Mouse (Mus musculus): ENCODE measurements around the gene Arhgef12. TPM values are rescaled to one million over a fixed set of nuclear protein-coding genes. Genes with fewer than 3 reads are reported as not detected.

Gene Arhgef12
- total RNA-seq, 2 experiments from 2014 or later: 140 to 166 TPM

DNA sequence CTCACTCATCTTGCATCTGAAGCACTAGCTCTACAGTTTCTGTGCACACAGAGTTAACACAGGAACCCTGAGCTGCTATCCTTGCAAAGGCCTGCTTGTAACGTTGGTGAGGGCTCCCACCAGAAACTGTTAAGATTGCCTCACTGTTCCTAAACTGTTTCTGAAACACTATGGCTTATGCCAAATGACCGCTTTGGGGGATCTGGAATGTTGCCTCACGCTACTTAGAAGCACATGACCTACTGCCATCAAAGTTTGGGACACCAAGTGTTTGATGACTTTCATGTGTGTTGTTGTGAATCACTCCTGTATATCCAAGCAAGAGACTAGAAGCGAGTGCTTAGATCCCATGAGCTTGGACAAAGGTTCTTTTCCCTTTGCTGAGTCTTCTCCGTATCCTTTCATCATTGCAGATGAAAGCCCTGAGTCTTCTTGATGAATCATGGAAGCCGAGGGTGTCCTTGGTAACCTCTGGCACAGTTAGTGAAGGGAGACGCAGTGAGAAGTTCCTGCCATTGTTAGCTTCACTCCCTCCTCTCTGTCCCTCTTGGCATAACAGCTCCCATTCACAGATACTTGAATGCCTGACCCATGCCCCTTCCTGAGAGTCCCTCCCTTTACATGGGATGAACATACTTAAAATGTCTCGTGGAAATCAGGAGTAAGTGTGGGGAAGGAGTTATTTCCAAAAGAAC lies 3.4 kb upstream of the Arhgef12 start:
- DNase-seq (ENCODE audit: low spot score): no peak
- intact Hi-C loops (cut with DNase I): no loop called here

DNA sequence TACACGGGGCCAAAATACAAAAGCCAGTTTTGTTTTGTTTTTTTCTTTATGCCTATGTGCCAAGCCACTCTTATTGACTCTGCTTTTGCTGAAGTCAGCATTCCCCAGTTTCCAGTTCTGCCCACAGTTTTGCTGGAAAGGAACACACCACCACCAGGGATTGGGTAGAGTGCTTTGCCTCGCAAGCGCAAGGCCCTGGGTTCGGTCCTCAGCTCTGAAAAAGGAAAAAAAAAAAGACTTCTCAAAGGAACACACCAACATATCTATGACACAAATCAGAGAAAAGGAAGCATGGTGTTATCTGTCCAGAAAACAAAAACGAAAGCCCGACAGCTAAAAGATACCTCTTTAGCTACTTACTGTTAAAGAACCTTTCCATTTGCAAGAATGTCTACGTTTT lies 2.1 kb upstream of the Arhgef12 start:
- intact Hi-C loops (cut with DNase I): no loop called here
- no peak for DNase-seq (ENCODE audit: low spot score)

DNA sequence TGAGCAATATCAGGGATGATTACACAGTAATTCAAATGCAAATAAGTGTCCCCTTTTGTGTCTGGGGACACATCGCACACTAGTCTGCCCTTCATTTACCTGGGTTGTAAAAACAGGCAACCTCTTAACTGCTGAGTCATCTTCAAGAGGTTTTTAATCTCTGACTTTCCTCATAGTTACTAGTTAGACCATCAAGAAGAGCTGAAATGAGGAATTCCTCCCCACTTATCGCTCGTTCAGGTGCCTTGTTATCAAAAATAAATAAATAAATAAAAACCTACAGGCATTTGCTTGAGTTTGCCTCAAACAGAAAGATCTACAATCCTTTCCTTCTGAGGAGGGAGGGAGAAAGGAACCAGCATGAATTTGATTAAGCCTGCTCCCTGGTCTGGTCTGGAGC lies 1.7 kb upstream of the Arhgef12 start:
- intact Hi-C loops (cut with DNase I): no loop called here
- no peak for DNase-seq (ENCODE audit: low spot score)

DNA sequence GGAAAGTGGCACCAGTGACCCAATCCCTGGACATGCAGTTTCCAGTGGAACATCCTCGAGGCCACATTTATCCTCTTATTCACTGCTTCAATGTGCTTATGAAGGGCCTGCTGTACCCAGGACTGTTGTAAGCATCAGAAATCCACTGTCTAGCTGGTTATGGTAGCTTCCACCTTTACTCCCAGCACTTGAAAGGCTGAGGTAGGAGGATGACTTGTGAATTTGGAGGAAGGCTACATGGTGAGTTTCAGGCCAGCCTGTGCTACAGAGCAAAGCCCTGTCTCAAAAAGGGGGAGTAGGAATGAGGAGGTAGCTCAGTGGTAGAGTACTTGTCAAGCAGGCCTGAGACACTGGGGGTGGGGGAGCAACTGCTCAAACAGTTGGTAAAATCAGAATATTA lies 1.0 kb upstream of the Arhgef12 start:
- intact Hi-C loops (cut with DNase I): no loop called here
- DNase-seq (ENCODE audit: low spot score): no peak

DNA sequence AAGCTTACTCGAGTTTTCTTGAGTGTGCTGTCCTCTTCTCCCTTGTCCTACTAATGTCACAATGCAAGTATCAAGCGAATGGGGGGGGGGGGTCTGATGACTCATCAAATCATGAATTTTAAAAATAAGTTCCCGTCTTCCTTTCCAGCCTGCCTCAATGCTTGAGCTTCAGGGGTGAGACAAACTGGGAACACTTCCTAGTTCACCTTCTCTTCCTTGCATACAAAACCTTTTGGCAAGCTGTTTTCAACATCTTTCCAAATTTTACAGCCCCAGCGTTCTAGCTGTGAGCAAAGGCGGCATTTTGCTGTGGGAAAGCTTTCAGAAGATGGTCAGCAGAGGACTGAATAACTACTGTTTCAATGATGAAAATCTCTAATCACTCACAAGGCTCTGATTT lies 516 bp upstream of the Arhgef12 start:
- no peak for DNase-seq (ENCODE audit: low spot score)
- intact Hi-C loops (cut with DNase I): loop anchor here (1.0 kb wide), 1 partner anchor 107 kb away; no protein-coding TSS in a partner anchor

DNA sequence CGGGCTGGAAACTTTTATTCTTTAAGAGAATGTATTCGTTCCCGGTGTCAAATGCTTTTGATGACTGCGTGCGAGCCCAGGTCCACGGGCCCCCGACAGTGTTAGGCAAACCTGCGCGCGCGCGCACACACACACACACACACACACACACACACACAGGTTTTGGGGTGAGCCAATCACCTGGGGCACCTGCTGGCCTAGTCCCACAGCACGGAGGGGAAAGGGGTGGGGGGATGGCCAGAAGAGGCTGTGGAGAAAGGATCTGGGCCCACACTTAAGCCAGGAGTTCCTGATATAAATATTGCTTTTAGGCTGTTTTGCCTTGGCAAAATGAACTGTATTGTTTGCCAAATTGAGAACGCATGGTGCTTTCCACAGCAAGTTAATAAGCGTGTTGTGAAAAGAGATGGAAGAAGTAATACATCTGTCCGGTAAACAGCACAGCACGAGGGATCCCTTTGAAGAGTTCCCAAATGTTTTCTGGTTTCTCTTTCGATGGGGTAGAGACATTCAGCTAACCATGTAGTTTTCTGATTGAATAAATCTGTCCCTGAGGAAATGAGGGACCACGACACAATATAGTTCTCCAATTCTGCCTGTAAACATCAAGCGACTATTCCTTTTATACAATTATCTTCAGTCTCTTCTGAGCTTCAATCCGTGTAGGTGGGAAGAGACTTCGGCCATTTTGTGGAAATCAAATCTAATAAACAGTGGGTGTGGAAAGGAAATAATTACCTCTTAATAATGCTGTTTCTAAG lies 433 bp downstream of the Arhgef12 start:
- DNase-seq (ENCODE audit: low spot score): no peak

DNA sequence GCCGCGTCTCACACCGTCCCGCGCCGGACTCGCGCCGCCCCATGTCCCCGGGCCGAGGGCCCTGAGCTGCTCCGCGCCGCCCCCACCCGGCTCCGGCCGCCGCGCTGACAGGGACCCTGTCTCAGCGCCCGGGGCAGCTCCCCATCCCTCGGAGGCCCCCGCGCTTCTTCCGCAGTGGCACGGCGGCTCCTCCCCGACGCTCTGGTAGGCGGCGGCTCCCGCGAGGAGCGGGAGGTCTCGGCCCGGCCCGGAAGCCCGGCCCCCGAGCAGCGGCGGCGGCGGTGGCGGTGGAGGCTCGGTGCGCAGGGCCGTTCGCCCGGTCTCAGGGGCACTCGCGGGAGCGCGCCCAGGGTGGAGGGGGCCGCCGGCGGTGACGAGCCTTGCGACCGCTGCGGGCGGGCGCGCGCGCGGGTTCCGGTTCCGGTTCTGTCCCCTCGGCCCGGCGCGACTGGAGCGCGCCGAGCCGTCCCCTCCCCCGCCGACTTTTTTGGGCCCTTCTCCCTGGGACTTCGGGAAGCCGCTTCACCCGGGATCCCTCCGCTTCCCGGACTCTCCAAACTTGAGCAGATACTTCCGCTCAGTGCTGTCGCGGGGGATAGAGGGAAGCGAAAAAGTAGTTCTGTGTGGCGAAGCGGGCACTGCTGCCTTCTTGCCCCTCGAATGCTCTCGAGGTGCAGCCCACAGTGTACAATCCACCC lies 1.2 kb downstream of the Arhgef12 start:
- peak; percentile 90 for DNase-seq (ENCODE audit: low spot score)
- intact Hi-C loops (cut with DNase I): no loop called here

More for the DNA sequence above, 433 bp downstream of the Arhgef12 start:
- intact Hi-C loops (cut with DNase I): loop anchor here (1.0 kb wide), 1 partner anchor 106 kb away; no protein-coding TSS in a partner anchor

DNA sequence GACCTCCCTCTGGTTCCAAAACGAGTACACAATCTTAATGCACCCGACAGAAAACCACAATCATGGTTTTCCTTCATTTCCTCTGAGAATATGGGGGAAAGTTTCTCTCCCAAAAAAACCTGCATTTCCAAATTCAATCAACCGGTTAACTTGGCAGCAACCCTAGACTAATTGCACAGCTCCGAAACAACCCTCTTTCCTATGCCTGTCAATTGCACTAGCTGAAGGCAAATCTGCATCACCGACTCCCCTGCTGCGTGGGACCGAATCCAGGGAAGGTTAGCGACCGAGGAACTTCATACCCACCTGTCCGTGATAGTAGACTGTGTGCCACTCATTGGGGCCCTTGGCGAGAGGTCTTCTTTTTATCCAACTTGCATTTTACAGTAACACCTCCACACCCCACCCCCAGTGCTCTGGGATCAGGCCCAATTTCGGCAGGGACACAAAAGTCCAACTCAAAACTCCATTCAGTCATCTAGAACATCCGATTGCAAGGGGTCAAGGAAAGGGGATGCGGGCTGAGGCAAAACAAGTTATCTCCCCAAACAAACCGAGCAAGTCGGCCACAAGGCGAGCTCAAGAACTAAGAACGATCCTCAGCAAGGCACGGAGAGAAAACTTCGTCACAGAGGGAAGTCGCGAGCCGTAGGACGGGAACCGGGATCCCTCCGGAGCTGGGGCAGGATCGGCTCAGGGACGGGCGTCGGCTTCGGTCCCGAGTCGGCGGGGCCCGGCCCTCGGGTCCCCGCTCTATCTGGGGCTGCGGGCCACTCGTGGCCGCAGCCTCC lies 2.0 kb downstream of the Arhgef12 start:
- intact Hi-C loops (cut with DNase I): no loop called here
- DNase-seq (ENCODE audit: low spot score): no peak

DNA sequence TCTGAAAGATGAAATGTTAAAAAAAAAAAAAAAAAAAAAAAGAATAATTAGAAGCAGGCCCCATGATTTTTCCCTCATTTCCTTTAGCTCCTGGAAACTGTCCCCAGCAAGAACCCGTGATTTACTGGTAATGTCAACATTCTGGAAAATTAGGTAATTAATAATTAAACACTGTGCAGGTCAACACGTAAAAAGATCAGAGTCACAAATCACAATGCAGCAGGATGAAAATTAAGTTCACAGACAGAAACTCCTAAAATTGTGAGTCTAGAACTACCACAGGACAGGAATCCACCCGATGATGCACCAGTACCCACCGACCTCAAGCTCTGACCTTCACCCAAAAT lies 2.5 kb downstream of the Arhgef12 start:
- intact Hi-C loops (cut with DNase I): no loop called here
- DNase-seq (ENCODE audit: low spot score): no peak

DNA sequence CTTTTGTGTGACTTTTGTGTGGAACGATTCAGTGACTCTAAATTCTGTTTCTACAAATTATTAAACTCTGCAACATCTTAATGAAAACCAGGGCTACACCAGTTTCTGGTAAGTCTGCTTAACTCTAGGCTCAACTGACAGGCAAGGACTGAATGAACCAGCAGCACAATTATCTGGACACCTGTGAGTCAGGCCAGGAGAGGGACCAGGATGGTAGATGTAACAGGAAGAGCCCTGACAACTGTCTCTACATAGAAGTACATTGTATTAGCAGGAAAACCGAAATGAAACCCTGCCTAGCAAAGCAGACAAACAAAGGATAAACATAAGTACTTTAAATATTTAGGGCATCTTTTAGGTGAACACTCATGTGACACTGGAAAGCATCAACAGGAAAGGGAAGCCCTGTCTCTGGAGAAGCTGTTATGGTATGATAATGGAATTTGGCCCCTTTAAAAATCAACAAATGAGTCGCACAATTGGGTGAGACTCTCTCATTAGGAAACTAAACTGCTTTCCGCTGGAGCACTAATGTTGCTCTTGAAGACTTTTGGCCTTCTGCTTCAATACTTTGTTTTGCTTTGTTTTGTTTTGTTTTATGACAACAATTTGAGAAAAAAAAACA lies 3.3 kb downstream of the Arhgef12 start:
- no peak for DNase-seq (ENCODE audit: low spot score)
- intact Hi-C loops (cut with DNase I): loop anchor here (2.0 kb wide), 1 partner anchor 19 kb away; no protein-coding TSS in a partner anchor

DNA sequence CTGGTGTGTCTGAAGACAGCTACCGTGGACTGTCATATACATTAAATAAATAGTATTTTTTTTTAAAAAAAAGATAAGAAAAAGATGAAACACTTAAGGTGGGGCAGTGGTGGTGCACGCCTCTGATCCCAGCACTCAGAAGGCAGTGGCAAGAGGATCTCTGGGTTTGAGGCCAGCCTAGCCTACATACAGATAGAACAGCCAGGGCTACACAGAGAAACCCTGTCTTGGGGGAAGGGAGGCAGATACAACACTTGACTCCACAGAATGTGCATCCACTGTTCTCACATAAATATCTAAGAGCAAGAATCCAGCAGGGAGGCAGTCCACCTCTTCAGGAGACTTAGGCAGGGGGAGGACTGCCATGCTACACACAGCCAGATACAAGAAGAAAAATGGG lies 4.1 kb downstream of the Arhgef12 start:
- no peak for DNase-seq (ENCODE audit: low spot score)
- intact Hi-C loops (cut with DNase I): loop anchor here (2.0 kb wide), 1 partner anchor 18 kb away; no protein-coding TSS in a partner anchor

DNA sequence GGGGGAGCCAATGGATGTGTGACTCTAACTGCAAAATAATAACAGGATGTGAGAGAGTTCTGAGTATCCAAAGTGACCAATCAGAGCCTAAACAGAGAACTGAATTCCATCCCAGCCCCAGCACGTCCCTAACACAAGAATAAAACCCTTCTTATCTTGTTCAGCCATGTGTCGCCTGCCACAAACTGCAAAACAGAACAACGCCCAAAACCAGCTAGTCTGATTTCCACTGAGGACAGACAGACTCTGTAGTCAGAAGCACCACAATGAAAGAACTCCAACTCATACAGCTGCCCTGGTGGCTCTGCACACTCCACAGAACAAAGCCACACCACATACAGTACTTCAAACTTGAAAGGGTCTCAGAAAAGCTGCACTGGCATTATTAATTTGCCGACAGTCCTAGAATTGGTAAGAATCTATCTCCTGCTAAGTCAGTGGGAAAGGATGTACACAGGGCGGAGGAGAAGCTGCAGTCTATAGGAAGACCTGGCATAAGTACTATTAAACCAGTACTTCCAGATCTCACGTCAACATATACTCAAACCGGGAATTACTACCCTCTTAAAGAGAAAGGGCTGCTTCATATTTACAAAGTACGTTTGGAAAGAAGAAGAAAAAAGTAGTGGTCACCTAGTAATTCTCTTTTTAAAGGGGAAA lies 5.0 kb downstream of the Arhgef12 start:
- DNase-seq (ENCODE audit: low spot score): no peak
- intact Hi-C loops (cut with DNase I): loop anchor here (2.0 kb wide), 1 partner anchor 17 kb away; no protein-coding TSS in a partner anchor

DNA sequence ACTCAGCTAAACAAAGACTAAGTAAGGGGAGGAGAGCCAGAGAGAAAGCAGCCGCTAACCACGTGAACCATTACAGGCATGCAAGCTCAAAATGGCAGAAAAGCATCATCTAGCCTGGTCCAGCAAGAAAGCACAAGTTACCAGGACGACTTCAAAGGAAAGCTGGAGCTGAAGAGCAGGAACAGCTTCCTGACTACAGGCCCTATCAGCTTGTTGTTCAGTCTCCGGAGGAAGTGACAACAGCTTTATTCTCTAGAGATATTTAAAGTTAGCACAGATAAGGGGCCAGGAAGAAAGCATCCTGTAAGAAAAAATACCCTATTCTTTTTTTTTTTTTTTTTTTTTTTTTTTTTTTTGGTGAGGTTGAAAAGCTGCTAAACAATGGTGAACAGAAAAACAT lies 8.1 kb downstream of the Arhgef12 start:
- DNase-seq (ENCODE audit: low spot score): no peak
- intact Hi-C loops (cut with DNase I): no loop called here

DNA sequence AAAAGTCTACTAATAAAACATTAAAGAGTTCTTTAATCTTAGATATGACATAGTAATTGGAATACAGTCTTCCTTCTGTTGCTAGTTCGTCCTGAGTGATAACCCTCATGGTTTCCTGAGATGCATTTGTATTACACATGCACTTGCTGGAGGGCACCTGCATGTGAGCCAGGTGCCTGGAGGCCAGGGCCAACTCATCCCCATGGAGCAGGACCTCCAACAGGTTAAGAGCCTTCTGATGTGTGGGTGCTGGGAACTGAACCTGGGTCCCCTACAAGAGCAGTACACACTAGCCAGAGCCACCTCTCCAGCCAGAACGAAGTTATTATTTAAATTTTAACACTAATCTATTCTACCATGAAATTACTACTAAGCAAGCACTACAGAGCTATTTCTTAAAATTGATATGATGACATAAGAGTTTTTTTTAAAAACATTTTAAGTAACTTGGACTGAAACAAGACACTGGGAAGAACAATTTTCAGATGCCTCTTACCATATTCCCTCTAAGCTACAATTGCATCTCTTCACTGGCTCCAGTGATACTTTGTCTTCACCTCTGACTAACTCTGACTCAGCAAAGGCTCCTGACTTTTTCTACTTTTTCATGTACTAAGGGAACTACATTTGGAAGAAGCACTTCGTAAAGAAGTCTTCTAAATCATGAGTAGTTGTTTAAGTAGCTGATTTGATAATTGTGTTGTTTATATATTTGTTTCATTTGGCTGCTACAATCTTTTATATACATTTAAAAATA lies 9.1 kb downstream of the Arhgef12 start:
- intact Hi-C loops (cut with DNase I): no loop called here

DNA sequence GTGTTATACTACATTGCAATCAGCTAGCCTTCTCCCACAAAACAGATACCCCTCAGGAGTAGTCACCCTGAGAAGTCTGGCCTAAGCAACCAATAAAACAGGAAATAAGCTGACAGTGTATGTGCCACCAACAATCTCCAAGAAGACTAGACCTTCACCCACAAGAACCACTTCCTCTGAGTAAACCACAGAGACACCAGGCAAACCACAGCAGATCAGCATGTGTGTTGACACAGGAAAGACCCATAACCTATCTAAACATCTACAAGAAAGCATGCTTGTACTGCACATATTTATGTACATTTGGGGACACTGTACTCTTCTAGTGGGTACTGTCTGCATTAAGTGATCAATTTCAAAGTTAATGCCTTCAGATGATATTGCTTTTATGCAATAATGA lies 10.7 kb downstream of the Arhgef12 start:
- no peak for DNase-seq (ENCODE audit: low spot score)
- intact Hi-C loops (cut with DNase I): no loop called here

More for the DNA sequence above, 9.1 kb downstream of the Arhgef12 start:
- DNase-seq (ENCODE audit: low spot score): no peak

DNA sequence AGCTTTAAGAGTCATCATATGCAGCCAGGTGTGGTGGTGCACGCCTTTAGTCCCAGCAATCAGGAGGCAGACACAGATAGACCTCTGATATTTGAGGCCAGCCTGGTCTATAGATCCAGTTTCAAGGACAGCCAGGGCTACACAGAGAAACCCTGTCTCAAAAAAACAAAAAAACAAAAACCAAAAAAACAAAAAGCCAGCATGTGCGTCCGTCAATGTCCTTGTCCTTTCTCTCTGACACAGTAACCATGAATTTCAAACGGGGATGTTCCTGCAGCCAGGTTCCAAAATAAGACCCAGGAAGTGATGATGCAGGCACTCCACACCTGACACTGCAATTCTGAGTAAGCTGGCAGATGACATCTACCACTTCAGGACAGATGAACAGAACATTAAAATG lies 12.2 kb downstream of the Arhgef12 start:
- intact Hi-C loops (cut with DNase I): loop anchor here (5.0 kb wide), 1 partner anchor 58 kb away; no protein-coding TSS in a partner anchor
- DNase-seq (ENCODE audit: low spot score): no peak

DNA sequence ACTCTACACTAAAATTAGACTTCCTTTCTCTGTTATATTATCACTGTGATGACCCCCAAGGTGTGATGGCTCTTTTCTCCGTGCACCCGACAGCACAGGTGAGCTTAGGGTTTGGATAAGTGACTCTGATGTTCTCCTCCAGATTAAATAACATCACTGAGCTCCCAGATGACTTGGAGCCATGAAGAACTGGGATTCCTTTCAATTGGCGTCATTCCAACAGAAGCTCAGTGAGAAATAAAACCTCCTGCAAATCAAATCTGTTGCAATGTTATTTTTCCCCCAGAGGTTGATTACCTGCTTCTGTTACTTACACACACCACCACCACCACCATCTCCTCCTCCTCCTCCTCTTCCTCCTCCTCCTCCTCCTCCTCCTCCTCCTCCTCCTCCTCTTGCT lies 13.2 kb downstream of the Arhgef12 start:
- intact Hi-C loops (cut with DNase I): loop anchor here (5.0 kb wide), 1 partner anchor 57 kb away; no protein-coding TSS in a partner anchor
- DNase-seq (ENCODE audit: low spot score): no peak

DNA sequence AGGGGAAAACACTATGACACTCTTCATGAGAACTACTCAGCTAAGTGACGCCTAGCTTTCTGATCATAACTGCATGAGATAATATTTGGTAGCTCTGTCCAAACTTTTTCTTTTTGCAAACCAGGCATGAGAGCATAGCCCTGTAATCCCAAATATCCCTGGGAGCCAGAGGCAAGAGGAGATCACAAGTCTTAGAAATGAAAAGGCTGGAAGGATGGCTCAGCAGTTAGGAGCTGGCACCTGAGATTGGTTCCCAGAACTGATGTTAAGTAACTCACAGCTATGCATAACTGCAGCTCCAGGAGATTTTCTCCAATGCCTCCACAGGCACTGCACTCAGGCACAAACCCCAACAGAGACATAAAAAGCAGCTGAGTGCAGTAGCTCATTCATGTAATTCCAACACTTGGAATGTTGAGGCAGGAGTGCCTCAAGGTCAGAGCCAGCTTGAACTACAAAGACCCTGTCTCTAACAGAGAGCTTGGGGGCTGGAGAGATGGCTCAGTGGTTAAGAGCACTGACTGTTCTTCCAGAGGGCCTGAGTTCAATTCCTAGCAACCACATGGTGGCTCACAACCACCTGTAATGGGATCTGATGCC lies 21.3 kb downstream of the Arhgef12 start:
- no peak for DNase-seq (ENCODE audit: low spot score)
- intact Hi-C loops (cut with DNase I): loop anchor here (2.0 kb wide), 1 partner anchor 17 kb away; no protein-coding TSS in a partner anchor
